Mouse (Mus musculus) spleen, adult 2 months (tissue): ENCODE results near the gene Lrrk2.

ENCODE experiments used
- CTCF ChIP-seq: fragments of 200-500 bp; IDR thresholded peaks from 2 replicates; pipeline ENCODE4 v1.5.1; 2011; ENCODE audit warnings: mild to moderate bottlenecking, inconsistent platforms; ENCODE audit not compliant: insufficient read depth, insufficient read length, insufficient replicate concordance; ENCODE audit errors: extremely low read depth
- POLR2A ChIP-seq: fragments of 200-500 bp; IDR thresholded peaks from 2 replicates; pipeline ENCODE4 v1.6.1; 2011; ENCODE audit warnings: low read depth, low read length, inconsistent platforms

GRCm38 (mm10) chr15:91665530-91665929 is 7.4 kb upstream of the Lrrk2 start:
- no peak for TF ChIP-seq POLR2A
- no peak for TF ChIP-seq CTCF
